Mouse (Mus musculus) MEL (cell line): ENCODE measurements around the gene RPS10-NUDT3. TPM values are rescaled to one million over a fixed set of nuclear protein-coding genes. Genes with fewer than 3 reads are reported as not detected.

ENCODE experiments used
- BHLHE40 ChIP-seq: IDR thresholded peaks from 2 replicates; pipeline ENCODE4 v1.6.1; 2012; ENCODE audit warnings: low read depth, mild to moderate bottlenecking, inconsistent platforms, low read length, improper control_type of control experiment, borderline replicate concordance
- CTCF ChIP-seq, 3 experiments: IDR thresholded peaks in 2 of 3; conservative IDR thresholded peaks in 1 of 3; 2 replicates each; pipeline ENCODE4 v1.5.1; 2011 to 2012; ENCODE audit warnings: low read length in 3 of 3, low read depth in 2 of 3, mild to moderate bottlenecking in 2 of 3, improper control_type of control experiment in 1 of 3, inconsistent platforms in 1 of 3, mixed read lengths in 1 of 3, moderate library complexity in 1 of 3; ENCODE audit not compliant: control insufficient read depth in 1 of 3, insufficient read depth in 1 of 3, poor library complexity in 1 of 3, severe bottlenecking in 1 of 3
- E2F4 ChIP-seq: IDR thresholded peaks from 2 replicates; pipeline ENCODE4 v1.6.1; 2011; ENCODE audit warnings: low read depth, low read length, improper control_type of control experiment, borderline replicate concordance
- ELF1 ChIP-seq: IDR thresholded peaks from 2 replicates; pipeline ENCODE4 v1.6.1; 2014; ENCODE audit warnings: low read depth, mild to moderate bottlenecking, inconsistent platforms, low read length, improper control_type of control experiment, moderate library complexity
- EP300 ChIP-seq, 2 experiments: IDR thresholded peaks; 2 replicates each; pipeline ENCODE4 v1.6.1; 2011; ENCODE audit warnings: improper control_type of control experiment in 2 of 2, low read length in 2 of 2, low read depth in 1 of 2, mild to moderate bottlenecking in 1 of 2
- ETS1 ChIP-seq: IDR thresholded peaks from 2 replicates; pipeline ENCODE4 v1.6.1; 2012; ENCODE audit warnings: low read depth, mild to moderate bottlenecking, inconsistent platforms, low read length, improper control_type of control experiment, moderate library complexity
- GABPA ChIP-seq: IDR thresholded peaks from 2 replicates; pipeline ENCODE4 v1.6.1; 2012; ENCODE audit warnings: low read depth, mild to moderate bottlenecking, inconsistent platforms, low read length, improper control_type of control experiment, moderate library complexity
- HCFC1 ChIP-seq: IDR thresholded peaks from 2 replicates; pipeline ENCODE4 v1.6.1; 2012; ENCODE audit warnings: low read depth, mild to moderate bottlenecking, inconsistent platforms, low read length, improper control_type of control experiment, moderate library complexity
- JUND ChIP-seq: IDR thresholded peaks from 2 replicates; pipeline ENCODE4 v1.6.1; 2011; ENCODE audit warnings: low read depth, mild to moderate bottlenecking, improper control_type of control experiment, low read length
- MAX ChIP-seq: IDR thresholded peaks from 2 replicates; pipeline ENCODE4 v1.6.1; 2011; ENCODE audit warnings: low read length, improper control_type of control experiment
- MAZ ChIP-seq: IDR thresholded peaks from 2 replicates; pipeline ENCODE4 v1.6.1; 2012; ENCODE audit warnings: low read depth, mild to moderate bottlenecking, inconsistent platforms, low read length, improper control_type of control experiment
- MXI1 ChIP-seq: IDR thresholded peaks from 2 replicates; pipeline ENCODE4 v1.6.1; 2011; ENCODE audit warnings: mild to moderate bottlenecking, low read depth, low read length, improper control_type of control experiment
- MYC ChIP-seq: IDR thresholded peaks from 2 replicates; pipeline ENCODE4 v1.6.1; 2011; ENCODE audit warnings: low read depth, mild to moderate bottlenecking, low read length, improper control_type of control experiment, moderate library complexity
- POLR2AphosphoS2 ChIP-seq: IDR thresholded peaks from 2 replicates; pipeline ENCODE4 v1.6.1; 2011; ENCODE audit warnings: low read length, improper control_type of control experiment
- RAD21 ChIP-seq: IDR thresholded peaks from 2 replicates; pipeline ENCODE4 v1.6.1; 2011; ENCODE audit warnings: mild to moderate bottlenecking, low read depth, low read length, improper control_type of control experiment
- TAL1 ChIP-seq: IDR thresholded peaks from 2 replicates; pipeline ENCODE4 v1.6.1; 2012; ENCODE audit warnings: mild to moderate bottlenecking, inconsistent platforms, low read length, moderate library complexity, mixed read lengths
- TBP ChIP-seq: IDR thresholded peaks from 2 replicates; pipeline ENCODE4 v1.8.0; 2011; ENCODE audit warnings: low read depth, low read length, improper control_type of control experiment
- UBTF ChIP-seq: IDR thresholded peaks from 2 replicates; pipeline ENCODE4 v1.6.1; 2012; ENCODE audit warnings: low read depth, mild to moderate bottlenecking, inconsistent platforms, low read length, improper control_type of control experiment, moderate library complexity, borderline replicate concordance; ENCODE audit not compliant: insufficient read depth
- USF1 ChIP-seq: IDR thresholded peaks from 2 replicates; pipeline ENCODE4 v1.6.1; 2014; ENCODE audit warnings: low read depth, mild to moderate bottlenecking, inconsistent platforms, low read length, improper control_type of control experiment, moderate library complexity
- USF2 ChIP-seq, 2 experiments: IDR thresholded peaks; 2 replicates each; pipeline ENCODE4 v1.6.1; 2011 to 2012; ENCODE audit warnings: improper control_type of control experiment in 2 of 2, low read length in 2 of 2, borderline replicate concordance in 1 of 2, inconsistent platforms in 1 of 2, low read depth in 1 of 2, mild to moderate bottlenecking in 1 of 2; ENCODE audit not compliant: insufficient read depth in 1 of 2
- ZMIZ1 ChIP-seq: IDR thresholded peaks from 2 replicates; pipeline ENCODE4 v1.6.1; 2012; ENCODE audit warnings: low read depth, mild to moderate bottlenecking, inconsistent platforms, low read length, improper control_type of control experiment, moderate library complexity
- ZNF384 ChIP-seq: IDR thresholded peaks from 2 replicates; pipeline ENCODE4 v1.6.1; 2012; ENCODE audit warnings: low read depth, mild to moderate bottlenecking, inconsistent platforms, low read length, improper control_type of control experiment
- polyA plus RNA-seq, 2 experiments: library from polyadenylated mRNA; stranded (reverse) in 1 of 2; unstranded in 1 of 2; fragments of >175 nt in 1 of 2; fragments of >200 nt in 1 of 2; gene quantifications; 2 replicates each; pipeline versions ENCODE4 v1.2.1 to v1.2.4; 2012; ENCODE audit warnings: low replicate concordance in 2 of 2, low read depth in 1 of 2; ENCODE audit not compliant: insufficient read length in 2 of 2, insufficient read depth in 1 of 2, missing spikeins in 1 of 2
- total RNA-seq: library from RNA; depleted of rRNA; stranded (reverse); fragments of 300-350 nt; gene quantifications from 2 replicates; pipeline ENCODE4 v1.2.3, GENCODE M21; 2012

Gene RPS10-NUDT3
- total and polyA plus RNA-seq, 3 experiments = 37.3 TPM; not detected in 2

GRCm38 (mm10) chr17:27557181-27557926 lies 77.7 kb downstream of the RPS10-NUDT3 start (continued):
- TF ChIP-seq EP300 (IDR thresholded peaks at IDR 0.05; ENCODE audit: low read depth in 1 of 2, low read length in 2 of 2) = no peak
- TF ChIP-seq JUND = no peak
- TF ChIP-seq RAD21 = no peak
- TF ChIP-seq USF1 = no peak
- no peak for TF ChIP-seq ZMIZ1
- TF ChIP-seq POLR2AphosphoS2 = peak; percentile 47; the same call in 1 of the 2 replicates
- TF ChIP-seq MAZ = no peak; the same call in 1 of the 2 replicates
- TF ChIP-seq MAX = peak; percentile 95
- TF ChIP-seq TBP = no peak
- peak; percentile 43; the same call in 1 of the 2 replicates for TF ChIP-seq ETS1
- no peak for TF ChIP-seq UBTF
- peak; percentile 92 for TF ChIP-seq MYC
- peak in 1 of 3 experiments; percentile 20; a peak in 1 of 6 replicates for TF ChIP-seq CTCF (IDR thresholded peaks at IDR 0.05 in 2 of 3, conservative IDR thresholded peaks at IDR 0.05 in 1 of 3; ENCODE audit: control insufficient read depth in 1 of 3, insufficient read depth in 1 of 3, low read depth in 2 of 3, low read length in 3 of 3, poor library complexity in 1 of 3, severe bottlenecking in 1 of 3)
- no peak for TF ChIP-seq TAL1
- no peak for TF ChIP-seq BHLHE40
- peak; percentile 92 for TF ChIP-seq MXI1
- peak; percentile 55; the same call in 1 of the 2 replicates for TF ChIP-seq E2F4
- no peak for TF ChIP-seq ELF1
- peak; percentile 63; the same call in 1 of the 2 replicates for TF ChIP-seq HCFC1
- no peak for TF ChIP-seq ZNF384
- TF ChIP-seq GABPA = no peak
- TF ChIP-seq USF2 (IDR thresholded peaks at IDR 0.05; ENCODE audit: borderline replicate concordance in 1 of 2, insufficient read depth in 1 of 2, low read depth in 1 of 2, low read length in 2 of 2) = no peak
